Mouse (Mus musculus) cerebellum, postnatal 4 days (tissue): ENCODE data around the gene Cers1.

Experiments used
- DNase-seq, 2 experiments: peaks; one replicate each; pipeline ENCODE4 v3.0.0; 2022; ENCODE audit warnings: low spot score in 2 of 2, mixed read lengths in 1 of 2

Gene Cers1

DNA sequence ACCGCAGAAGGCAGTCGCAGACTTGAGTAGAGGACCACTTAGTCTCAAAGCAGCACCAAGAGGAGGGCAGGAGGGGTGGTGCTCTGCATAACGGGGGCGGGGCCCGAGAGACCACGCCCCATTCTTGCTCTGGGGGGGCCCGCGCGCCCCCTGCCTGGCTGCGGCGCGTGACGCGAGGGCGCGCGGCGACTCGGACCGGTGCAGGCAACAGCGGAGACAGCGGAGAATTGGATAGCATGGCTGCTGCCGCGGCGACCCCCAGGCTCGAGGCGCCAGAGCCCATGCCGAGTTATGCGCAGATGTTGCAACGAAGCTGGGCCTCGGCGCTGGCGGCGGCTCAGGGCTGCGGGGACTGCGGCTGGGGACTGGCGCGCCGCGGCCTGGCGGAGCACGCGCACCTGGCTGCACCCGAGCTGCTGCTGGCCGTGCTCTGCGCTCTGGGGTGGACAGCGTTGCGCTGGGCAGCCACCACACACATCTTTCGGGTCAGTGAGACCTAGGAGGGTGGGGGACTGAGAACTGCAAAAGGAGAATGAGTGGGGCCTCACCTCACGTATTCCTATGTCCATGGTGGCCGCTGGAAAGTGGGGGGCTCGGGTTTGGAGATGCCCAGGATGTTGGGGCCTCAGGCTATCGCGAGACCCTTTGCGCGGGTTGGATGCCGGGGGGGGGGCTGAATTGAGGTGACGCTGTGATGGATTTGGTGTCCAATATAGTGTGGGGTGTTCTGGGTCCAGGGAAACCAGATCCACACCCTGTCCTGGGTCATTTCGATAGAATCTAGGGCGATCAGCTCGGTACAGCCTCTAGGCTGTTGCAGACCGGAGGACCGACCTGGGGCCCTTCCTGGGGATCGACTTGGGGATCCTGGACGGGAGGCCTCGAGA is at the start of gene Cers1:
Cers1 (plus strand) TSS at position 152 of the 887 bp plus-strand sequence.
- peak in 1 of 2 experiments; percentile 75 for DNase-seq

DNA sequence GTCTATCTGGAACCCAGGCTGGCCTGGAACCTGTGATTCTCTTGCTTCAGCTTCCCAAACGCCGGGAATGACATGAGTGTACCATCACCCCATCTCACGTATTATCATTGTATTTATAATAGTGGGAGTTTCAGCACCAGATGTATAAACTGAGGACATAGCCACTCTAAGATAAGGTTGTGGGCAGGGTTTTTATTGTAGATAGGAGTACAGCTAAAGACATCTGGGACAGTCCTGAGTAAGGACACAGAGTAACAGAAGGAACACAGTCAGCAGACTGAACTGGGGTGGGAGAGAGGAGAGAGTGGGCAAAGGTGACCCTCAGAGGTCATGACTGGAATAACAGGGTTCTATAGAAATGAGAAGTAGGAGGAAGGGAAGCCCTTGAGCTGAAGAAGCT is 47.9 kb upstream of the Cers1 start:
- no peak for DNase-seq

GRCm38 (mm10) chr8:70268311-70268710 is 47.3 kb upstream of the Cers1 start:
- no peak for DNase-seq

- DNase-seq, result no peak
Measured at GRCm38 (mm10) chr8:70268799-70269565, 46.6 kb upstream of the Cers1 start.

GRCm38 (mm10) chr8:70272949-70273348 is 42.6 kb upstream of the Cers1 start:
- no peak for DNase-seq

DNA sequence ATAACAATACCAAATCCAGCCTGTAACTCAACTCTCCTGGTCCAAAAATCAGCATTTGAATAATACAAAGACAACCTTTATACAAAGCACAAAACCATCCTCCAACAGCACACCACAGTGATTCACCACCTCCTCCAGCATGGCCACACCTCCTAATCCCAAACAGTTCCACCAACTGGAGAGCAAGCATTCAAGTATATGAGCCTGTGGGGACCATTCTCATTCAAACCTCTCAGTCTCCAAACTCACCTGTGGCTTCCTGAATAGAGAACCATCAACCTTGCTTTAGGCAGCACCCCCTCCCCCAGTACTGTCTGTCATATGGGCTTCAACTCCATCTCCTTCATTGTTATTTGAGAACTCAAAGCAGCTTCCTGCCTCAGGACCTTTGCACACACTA is 41.2 kb upstream of the Cers1 start:
- no peak for DNase-seq

DNA sequence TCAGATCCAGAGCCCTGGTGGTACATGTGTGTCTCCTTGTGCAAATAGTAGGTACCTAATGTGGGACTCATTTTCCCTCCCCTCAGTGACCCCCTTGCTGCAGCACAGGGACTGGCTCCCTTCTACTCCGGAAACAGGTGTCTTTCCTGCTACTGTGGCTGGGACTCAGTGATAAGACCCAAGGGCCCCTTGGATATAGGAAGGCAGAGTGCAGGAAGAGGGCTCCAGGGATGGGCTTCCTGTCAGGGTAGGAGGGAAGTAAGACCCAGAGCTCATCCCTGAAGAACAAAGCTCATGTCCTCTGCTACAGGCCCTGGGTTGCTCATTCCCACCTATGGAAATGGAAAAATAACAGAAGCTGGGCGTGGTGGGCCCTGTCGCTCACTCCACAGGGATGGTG is 39.1 kb upstream of the Cers1 start:
- DNase-seq, result no peak

DNA sequence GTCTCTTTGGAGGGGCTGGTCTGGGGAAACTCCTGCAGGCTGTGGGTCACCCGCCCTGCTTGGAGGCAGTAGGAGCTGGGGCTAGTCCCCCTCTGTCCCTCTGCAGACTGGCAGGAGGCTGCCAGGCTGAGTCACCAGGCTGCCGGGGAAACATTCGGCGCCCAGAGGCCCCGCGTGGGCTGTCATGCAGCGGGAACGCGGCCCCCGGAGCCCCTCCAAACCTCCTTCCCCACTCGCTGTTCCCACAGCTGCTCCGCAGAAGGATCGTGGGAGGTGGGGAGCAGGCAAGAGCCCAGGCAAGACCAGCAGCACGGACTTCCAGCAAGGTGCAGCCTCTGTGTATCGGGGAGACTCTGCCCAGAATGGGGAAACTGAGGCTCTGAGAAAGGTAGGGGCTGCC is 37.4 kb upstream of the Cers1 start:
- DNase-seq, result no peak

DNA sequence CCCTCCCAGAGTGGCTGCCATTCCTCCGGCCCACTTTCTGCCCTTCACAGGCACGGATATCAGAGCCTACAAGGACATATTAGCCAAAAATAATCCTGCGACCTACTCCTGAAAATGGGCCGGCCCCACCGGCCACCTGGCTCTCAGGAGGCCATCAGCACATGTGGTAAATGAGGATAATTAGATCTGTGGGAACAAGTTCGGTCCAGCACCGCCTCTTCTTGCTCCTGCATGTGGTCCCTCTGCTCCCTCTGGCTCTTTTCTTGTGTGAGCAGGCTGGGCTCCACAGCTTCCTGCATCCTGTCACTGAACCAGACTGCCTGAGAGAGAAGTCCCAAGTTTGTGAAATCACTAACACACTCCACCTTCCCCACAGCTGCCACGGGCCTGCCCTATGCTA is 36.3 kb upstream of the Cers1 start:
- DNase-seq, result no peak

- no peak for DNase-seq
Measured at GRCm38 (mm10) chr8:70281001-70281400, 34.6 kb upstream of the Cers1 start.

DNA sequence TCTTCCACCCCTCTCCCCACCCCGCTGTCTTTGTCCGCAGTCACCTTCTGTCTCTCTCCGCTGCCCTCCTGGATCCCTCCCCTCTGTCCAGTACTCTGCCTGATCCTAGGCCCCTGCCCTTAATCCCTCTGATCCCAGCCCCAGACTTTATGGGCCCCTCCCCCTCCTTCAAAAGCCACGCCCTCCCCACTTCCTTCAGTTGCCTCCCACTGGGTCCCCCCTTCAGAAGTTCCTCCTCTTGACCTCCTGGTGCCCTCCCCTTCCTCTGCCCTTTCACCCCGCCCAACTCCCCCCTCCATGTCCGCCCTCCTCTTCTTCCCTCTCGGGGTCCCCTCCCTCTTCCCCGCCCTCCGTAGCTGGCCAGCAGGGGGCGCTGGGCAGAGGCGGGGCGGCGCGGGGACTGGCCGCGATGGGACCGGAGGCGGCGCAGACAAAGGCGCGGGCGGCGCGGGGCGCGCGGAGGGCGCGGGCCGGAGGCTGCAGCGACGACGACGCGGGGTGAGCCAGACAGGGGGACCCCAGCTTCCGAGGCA is 32.9 kb upstream of the Cers1 start, which contains the start of gene Homer3:
Homer3 (plus strand) TSS at position 225 of the 533 bp plus-strand sequence.
- DNase-seq, result peak; percentile 75 to 85

DNA sequence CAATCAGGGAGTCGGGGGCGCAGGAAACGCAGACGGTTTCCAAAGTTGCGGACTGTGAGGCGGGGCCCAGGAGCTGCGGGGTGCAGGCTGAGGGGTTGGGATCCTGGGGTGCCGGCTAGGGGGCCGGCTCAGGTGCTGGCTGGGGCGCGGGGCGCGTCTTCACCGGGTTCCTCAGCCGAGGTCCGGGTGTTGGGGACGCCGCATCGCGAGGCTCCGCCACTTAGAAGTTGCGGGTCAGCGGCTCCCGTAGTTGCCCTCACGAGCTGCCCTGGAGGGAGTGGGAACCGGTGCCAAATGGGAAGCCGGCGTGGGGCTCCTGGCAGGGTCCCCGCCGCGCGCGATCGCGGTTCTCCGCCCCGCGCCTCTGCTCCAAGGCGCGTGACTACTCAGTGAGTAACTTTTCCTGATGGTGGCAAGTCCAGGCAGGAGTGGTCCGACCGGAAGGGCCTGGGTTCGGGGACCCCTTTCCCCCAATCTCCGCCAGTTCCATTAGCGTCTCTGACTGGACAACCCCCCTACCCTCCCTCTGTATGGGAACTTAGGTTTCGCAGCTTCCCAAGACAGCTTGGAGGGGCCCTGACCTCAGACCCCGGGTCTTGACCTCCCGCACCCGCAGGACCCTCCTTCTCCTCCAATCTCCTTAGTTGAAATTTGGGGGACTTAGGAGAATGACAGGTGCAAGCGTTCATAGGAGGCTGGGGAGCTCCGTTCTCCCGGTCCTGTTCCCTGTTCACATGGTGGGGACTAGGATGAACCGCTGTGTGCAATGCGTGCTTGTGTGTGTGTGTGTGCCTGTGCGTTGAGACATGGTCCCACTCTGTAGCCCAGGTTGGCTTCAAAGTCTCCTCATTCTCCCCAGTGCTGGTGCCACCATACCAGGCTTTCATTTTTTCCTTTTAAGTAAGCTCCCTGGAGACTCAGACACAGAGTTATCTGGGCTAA is 32.2 kb upstream of the Cers1 start:
- peak in 1 of 2 experiments; percentile 36 for DNase-seq

GRCm38 (mm10) chr8:70284421-70284820 is 31.2 kb upstream of the Cers1 start:
- no peak for DNase-seq

GRCm38 (mm10) chr8:70285304-70285703 is 30.3 kb upstream of the Cers1 start:
- no peak for DNase-seq

GRCm38 (mm10) chr8:70286737-70287136 is 28.8 kb upstream of the Cers1 start:
- DNase-seq, result no peak

GRCm38 (mm10) chr8:70293988-70294405 is 21.6 kb upstream of the Cers1 start:
- no peak for DNase-seq

- DNase-seq, result no peak
Measured at GRCm38 (mm10) chr8:70300881-70301280, 14.7 kb upstream of the Cers1 start.

- DNase-seq, result peak; percentile 83 to 91
Measured at GRCm38 (mm10) chr8:70302358-70302890, 13.2 kb upstream of the Cers1 start, which contains the start of the genes Ddx49 and Cope. Gene Ddx49, minus strand, starts transcription at chr8:70302489. Gene Cope, plus strand, starts transcription at chr8:70302518.

- DNase-seq, result no peak
Measured at GRCm38 (mm10) chr8:70302901-70303300, 12.7 kb upstream of the Cers1 start.

- peak in 1 of 2 experiments; percentile 53 for DNase-seq
Measured at GRCm38 (mm10) chr8:70309311-70309710, 6.3 kb upstream of the Cers1 start.

DNA sequence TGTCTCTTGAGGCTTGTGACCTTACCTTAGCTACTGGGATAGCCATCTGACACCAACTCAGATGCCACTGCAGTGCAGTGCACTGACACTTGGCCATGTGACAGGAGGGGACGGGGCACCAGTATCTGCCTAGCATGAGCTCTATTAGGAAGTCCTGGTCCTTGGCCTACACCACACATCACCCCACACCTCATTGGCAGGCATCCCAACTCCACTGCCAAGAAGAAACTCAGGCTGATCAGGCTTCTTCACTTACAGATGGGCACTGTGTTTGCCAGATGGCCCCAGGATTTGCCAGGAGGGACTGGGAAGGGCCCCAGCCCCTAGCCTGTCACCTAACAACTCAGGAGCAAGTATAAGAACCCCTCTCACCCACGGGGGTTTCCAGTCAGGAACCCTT is 2.2 kb upstream of the Cers1 start:
- DNase-seq, result peak in 1 of 2 experiments; percentile 47
